Mouse (Mus musculus) MEL (cell line): ENCODE measurements around the gene Tmem161a.

Experiments used
- MAX ChIP-seq: IDR thresholded peaks from 2 replicates; pipeline ENCODE4 v1.6.1; 2011; ENCODE audit warnings: low read length, improper control_type of control experiment
- MEF2A ChIP-seq: IDR thresholded peaks from 2 replicates; pipeline ENCODE4 v1.6.1; 2014; ENCODE audit warnings: low read depth, mild to moderate bottlenecking, inconsistent platforms, low read length, improper control_type of control experiment; ENCODE audit not compliant: poor library complexity, insufficient replicate concordance, severe bottlenecking; ENCODE audit errors: extremely low read depth

GRCm38 (mm10) chr8:70194191-70194590 is 22.0 kb downstream of the Tmem161a start:
- TF ChIP-seq MAX: no peak
- TF ChIP-seq MEF2A: no peak
